Mouse (Mus musculus) stomach, postnatal 0 days (tissue): ENCODE measurements at regions not wholly inside any gene's neighbourhood (a gene's known extent, or its start where the extent isn't known, plus 50 kb on each side); places are given as distances from the start of the nearest gene placed in this dataset.

Experiments
- CTCF ChIP-seq: IDR thresholded peaks from 2 replicates; pipeline ENCODE4 v1.5.1; 2016; ENCODE audit warnings: antibody characterized with exemption, low read depth, mild to moderate bottlenecking, moderate library complexity
- EP300 ChIP-seq: optimal IDR thresholded peaks from 2 replicates; pipeline ENCODE3; 2016; ENCODE audit warnings: antibody characterized with exemption

- TF ChIP-seq CTCF = no peak
- no peak for TF ChIP-seq EP300
These were observed 51.1 kb upstream of the BC030870 start for GRCm38 (mm10) chr8:65180447-65180846.
